8 mouse cellular contexts compared by ENCODE assay signal in the genomic region with DNA sequence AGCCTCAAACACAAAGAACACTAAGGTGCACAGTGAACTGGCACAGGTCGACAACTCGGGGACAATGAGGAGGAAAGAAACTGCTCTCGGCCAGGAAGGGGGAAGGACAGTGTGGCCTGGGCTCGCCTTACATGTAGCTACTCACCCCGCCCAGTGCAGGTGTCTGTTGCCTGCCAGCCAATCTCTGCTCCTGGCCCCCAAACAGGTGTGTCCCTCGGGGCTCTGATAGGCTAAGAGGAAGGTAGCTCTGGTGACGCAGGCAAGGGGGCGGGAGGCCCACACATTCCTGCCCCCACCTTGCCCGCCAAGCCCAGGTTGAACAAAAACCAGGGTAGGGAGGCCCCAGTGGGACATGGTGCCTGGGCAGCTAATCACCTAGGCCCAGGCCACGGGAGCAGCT. TPM values are rescaled to one million over a fixed set of nuclear protein-coding genes. Genes with fewer than 3 reads are reported as not detected.
DNase-seq lines count a peak whose midpoint lies in the region; ATAC-seq lines count a peak whose summit lies in the region.
"Had no signal": no experiment of that assay in that cellular context is flagged by ENCODE, and none has a peak within 500 bp of the region (broad histone marks: within the 10 kb centered on the region; RNA-seq: fewer than 3 reads in every experiment).

No protein-coding gene starts in this region.

- peak overlapping the region; percentile 36 for H3K4me2 ChIP-seq in embryonic facial prominence, embryonic 15.5 days (replicated peaks)
- H3K4me2 ChIP-seq in limb, embryonic 11.5 days (ENCODE audit: low read depth, severe bottlenecking) = no peak overlapping the region

- ATAC-seq in embryonic facial prominence, embryonic 15.5 days (ENCODE audit: insufficient number of reproducible peaks, low FRiP score, low TSS enrichment, low read depth) = peak; percentile 91
- ATAC-seq in limb, embryonic 11.5 days (ENCODE audit: insufficient number of reproducible peaks, low FRiP score, low TSS enrichment, low read depth) = peak; percentile 70

- peak; percentile 26 for DNase-seq in embryo, embryonic 10.5 days (ENCODE audit: low spot score)
- peak; percentile 42 for DNase-seq in limb, embryonic 11.5 days (ENCODE audit: low spot score)
- DNase-seq in ovary, postnatal 14 days (ENCODE audit: low spot score) = peak; percentile 36
- no peak for DNase-seq in spleen, postnatal 4 days (ENCODE audit: low spot score in 2 of 2)
- DNase-seq in cerebellum, adult 9-10 months = no peak
- no peak for DNase-seq in layer of hippocampus, adult 11-12 months (ENCODE audit: low spot score)

- peaks cover 12% of the 10 kb centered on the region for H3K4me1 ChIP-seq in embryonic facial prominence, embryonic 15.5 days
- H3K4me1 ChIP-seq in limb, embryonic 11.5 days (ENCODE audit: control insufficient read depth, insufficient read depth, low read length) = 0 out of 2 replicates have a peak, but pooled peaks cover 3% of the 10 kb centered on the region

- no peaks in the 10 kb centered on the region for H3K36me3 ChIP-seq in embryonic facial prominence, embryonic 15.5 days
- no peaks in the 10 kb centered on the region for H3K36me3 ChIP-seq in limb, embryonic 11.5 days (ENCODE audit: control insufficient read depth, insufficient read depth, low read length)

- 29% methylated on average over 10 of the region's 10 CpGs for WGBS in embryonic facial prominence, embryonic 15.5 days
- WGBS in limb, embryonic 11.5 days = 19% methylated on average over 10 of the region's 10 CpGs

- peak overlapping the region; percentile 95 for H3K27ac ChIP-seq in embryonic facial prominence, embryonic 15.5 days (replicated peaks)
- H3K27ac ChIP-seq in limb, embryonic 11.5 days (replicated peaks; ENCODE audit: low read depth, low read length) = no peak overlapping the region

- 0 out of 2 replicates have a peak overlapping the region, but pooled peaks have one; percentile 19 for H3K9ac ChIP-seq in embryonic facial prominence, embryonic 15.5 days
- no peak overlapping the region for H3K9ac ChIP-seq in limb, embryonic 11.5 days (ENCODE audit: low read length)

- peak overlapping the region; percentile 41 for H3K4me3 ChIP-seq in embryonic facial prominence, embryonic 15.5 days (replicated peaks)
- H3K4me3 ChIP-seq in limb, embryonic 11.5 days (ENCODE audit: low read depth, low read length) = no peak overlapping the region
- H3K4me3 ChIP-seq: myocyte had no signal

- H3K27me3 ChIP-seq in embryonic facial prominence, embryonic 15.5 days = no peaks in the 10 kb centered on the region
- no peaks in the 10 kb centered on the region for H3K27me3 ChIP-seq in limb, embryonic 11.5 days (ENCODE audit: control insufficient read depth, insufficient read depth, low read length)

- no peaks in the 10 kb centered on the region for H3K9me3 ChIP-seq in embryonic facial prominence, embryonic 15.5 days (replicated peaks)
- H3K9me3 ChIP-seq in limb, embryonic 11.5 days (ENCODE audit: control insufficient read depth, low read length) = no peaks in the 10 kb centered on the region

RNA-seq across cellular contexts. Expression of gene Ttll10, which starts 0.5 kb away (rescaled TPM):
- polyA plus RNA-seq in embryonic facial prominence, embryonic 15.5 days (2015; fragmentation: Nextera tagmentation; extraction: Ambion mirVana) = 4.0 and 4.3 TPM in 2 replicates
- polyA plus RNA-seq in limb, embryonic 11.5 days (2014; fragmentation: Nextera tagmentation; extraction: Ambion mirVana) = 0.33 and 0.55 TPM in 2 replicates
- polyA plus RNA-seq: myocyte had no signal

RNA-seq across cellular contexts. Expression of gene Tnfrsf18, which starts 33.7 kb away (rescaled TPM):
- 6.0 and 7.1 TPM in 2 replicates for polyA plus RNA-seq in embryonic facial prominence, embryonic 15.5 days (2015; fragmentation: Nextera tagmentation; extraction: Ambion mirVana)
- polyA plus RNA-seq in limb, embryonic 11.5 days (2014; fragmentation: Nextera tagmentation; extraction: Ambion mirVana) = 0.62 and 0.65 TPM in 2 replicates

RNA-seq across cellular contexts. Expression of gene Tnfrsf4, which starts 46.1 kb away (rescaled TPM):
- polyA plus RNA-seq in embryonic facial prominence, embryonic 15.5 days (2015; fragmentation: Nextera tagmentation; extraction: Ambion mirVana) = 1.1 and 1.2 TPM in 2 replicates
- 0.29 and 0.58 TPM in 2 replicates for polyA plus RNA-seq in limb, embryonic 11.5 days (2014; fragmentation: Nextera tagmentation; extraction: Ambion mirVana)

RNA-seq across cellular contexts. Expression of gene 9430015G10Rik, which starts 50.1 kb away (rescaled TPM):
- polyA plus RNA-seq in embryonic facial prominence, embryonic 15.5 days (2015; fragmentation: Nextera tagmentation; extraction: Ambion mirVana) = 32.8 and 33.5 TPM in 2 replicates
- polyA plus RNA-seq in limb, embryonic 11.5 days (2014; fragmentation: Nextera tagmentation; extraction: Ambion mirVana) = 61.9 and 71.4 TPM in 2 replicates

Comparison
In these comparisons a context has a peak if more than half of its experiments do, and no peak if none do; other contexts are left out.
1. DNase-seq: peak in embryo, embryonic 10.5 days (single experiment), limb, embryonic 11.5 days (single experiment) and ovary, postnatal 14 days (single experiment); none in spleen, postnatal 4 days (0 of 2), cerebellum, adult 9-10 months (single experiment) and layer of hippocampus, adult 11-12 months (single experiment).